Mouse (Mus musculus) limb, embryonic 15.5 days (tissue): Measurements from ENCODE around the gene Atm. TPM values are rescaled to one million over a fixed set of nuclear protein-coding genes. Genes with fewer than 3 reads are reported as not detected.

Experiments
- microRNA-seq: library from miRNA; unstranded; fragments of <30 nt; microRNA quantifications from one replicate; pipeline ENCODE4, GENCODE M21; 2016
- polyA plus RNA-seq: library from polyadenylated mRNA; unstranded; fragments of >200 nt; fragmentation: Nextera tagmentation; extraction: Ambion mirVana; gene quantifications from 2 replicates; pipeline ENCODE4 v1.2.1, GENCODE M21; 2015

The Atm gene
- polyA plus RNA-seq, 1 experiment from 2014 or later = 11.3 TPM

Small RNA genes within 50 kb of the gene (microRNA-seq; reads per million reads assigned to microRNA genes)
- gene Mir130c = not detected

Other genes starting within 250 kb of the Atm start
- 2.6 and 2.7 TPM in 2 replicates for gene Exph5, start 235.1 kb downstream of the Atm start, polyA plus RNA-seq
- gene Kdelc2, start 152.7 kb downstream of the Atm start, polyA plus RNA-seq = 31.9 and 32.4 TPM in 2 replicates
- 0.84 and 1.3 TPM in 2 replicates for gene 4930550C14Rik, start 134.4 kb downstream of the Atm start, polyA plus RNA-seq
- gene Npat, start 307 bp upstream of the Atm start, polyA plus RNA-seq = 16.4 and 16.7 TPM in 2 replicates
- gene Acat1, start 73.6 kb upstream of the Atm start, polyA plus RNA-seq = 157 and 172 TPM in 2 replicates
- gene Cul5, start 133.3 kb upstream of the Atm start, polyA plus RNA-seq = 29.0 and 32.9 TPM in 2 replicates
- gene Rab39, start 169.5 kb upstream of the Atm start, polyA plus RNA-seq = 0.38 and 0.45 TPM in 2 replicates
- gene Slc35f2, start 234.8 kb upstream of the Atm start, polyA plus RNA-seq = 5.2 and 5.6 TPM in 2 replicates